Mouse (Mus musculus): ENCODE measurements around the gene Alpk1. TPM values are rescaled to one million over a fixed set of nuclear protein-coding genes. Genes with fewer than 3 reads are reported as not detected.

The Alpk1 gene
- polyA plus RNA-seq, 1 experiment from 2014 or later = 0.85 TPM

DNA sequence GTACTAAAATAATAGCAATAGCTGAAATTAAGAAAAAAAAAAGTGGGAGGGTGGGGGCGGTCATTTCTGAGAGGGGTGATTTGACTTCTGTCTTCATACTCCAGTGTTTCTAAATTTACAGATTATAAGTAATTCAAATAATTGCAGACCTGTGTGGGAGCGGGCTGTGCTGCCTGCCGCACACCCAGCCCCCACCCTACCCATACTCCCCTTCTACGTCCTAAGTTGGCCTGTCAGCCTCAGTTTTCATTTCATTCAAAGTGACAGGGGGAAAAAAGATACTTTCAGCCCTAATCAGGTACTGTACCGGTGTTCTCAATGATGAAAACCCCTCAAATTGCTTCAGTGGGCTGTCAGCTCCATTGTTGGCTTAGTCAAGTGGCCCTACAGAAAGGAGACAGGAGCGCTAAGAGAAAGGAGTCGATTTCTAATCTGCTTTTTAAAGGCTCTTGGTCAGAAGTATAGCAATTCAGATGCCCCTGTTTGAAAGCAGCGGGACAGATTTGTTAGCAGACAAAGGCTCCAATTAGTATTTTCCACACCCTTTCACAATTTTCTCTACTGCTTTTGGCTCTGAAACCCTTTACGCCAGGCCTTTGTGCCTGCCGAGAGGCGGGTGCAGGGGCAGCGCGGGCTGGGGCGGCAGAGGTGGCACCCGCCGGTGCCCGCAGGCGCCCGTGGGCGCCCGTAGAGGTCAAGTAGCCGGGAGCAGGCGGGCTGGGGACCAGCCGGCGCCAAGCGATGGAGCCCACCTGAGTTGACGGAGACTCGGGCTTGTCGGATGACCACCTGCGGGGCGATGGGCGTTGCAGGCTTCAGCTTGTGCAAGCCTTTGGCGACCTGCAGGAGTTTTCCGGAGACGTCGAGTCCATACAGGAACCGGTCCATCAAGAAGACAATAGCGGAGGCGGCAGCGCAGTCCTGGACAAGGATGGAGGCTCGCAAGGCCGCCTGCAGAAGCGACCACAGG lies 85.2 kb downstream of the Alpk1 start:
- Histone ChIP-seq H3K36me3 (ENCODE audit: control insufficient read depth, insufficient read depth) (no peaks in the 10 kb centered on the region), H3K4me2 (replicated peaks; ENCODE audit: low read depth) (no peak overlapping the region), H3K4me3 (ENCODE audit: low read depth, low read length) (no peak overlapping the region), H3K27ac (ENCODE audit: low read depth, low read length) (no peak overlapping the region), H3K9me3 (ENCODE audit: control insufficient read depth) (no peaks in the 10 kb centered on the region), H3K27me3 (replicated peaks; ENCODE audit: control insufficient read depth, insufficient read depth, low read length) (no peaks in the 10 kb centered on the region; the same call in 1 of the 2 replicates), H3K9ac (ENCODE audit: low read depth, low read length) (no peak overlapping the region), H3K4me1 (replicated peaks; ENCODE audit: control insufficient read depth, insufficient read depth, low read length) (no peaks in the 10 kb centered on the region)
- 36% methylated on average over 43 of the region's 43 CpGs for WGBS
- TF ChIP-seq CTCF (IDR thresholded peaks at IDR 0.05; ENCODE audit: low read depth) = no peak
- ATAC-seq = no peak

GRCm38 (mm10) chr3:127691230-127691629 lies 89.1 kb downstream of the Alpk1 start:
- H3K27ac ChIP-seq (ENCODE audit: low read depth, low read length) = no peak overlapping the region
- H3K4me1 ChIP-seq (replicated peaks; ENCODE audit: control insufficient read depth, insufficient read depth, low read length) = no peaks in the 10 kb centered on the region
- no peak overlapping the region for H3K4me3 ChIP-seq (ENCODE audit: low read depth, low read length)
- WGBS = 76% methylated on average over 4 of the region's 4 CpGs
- ATAC-seq = no peak
- H3K9me3 ChIP-seq (ENCODE audit: control insufficient read depth) = no peaks in the 10 kb centered on the region
- no peak overlapping the region for H3K4me2 ChIP-seq (replicated peaks; ENCODE audit: low read depth)
- H3K27me3 ChIP-seq (replicated peaks; ENCODE audit: control insufficient read depth, insufficient read depth, low read length) = no peaks in the 10 kb centered on the region; the same call in 1 of the 2 replicates
- no peak for TF ChIP-seq CTCF (IDR thresholded peaks at IDR 0.05; ENCODE audit: low read depth)
- no peak overlapping the region for H3K9ac ChIP-seq (ENCODE audit: low read depth, low read length)
- H3K36me3 ChIP-seq (ENCODE audit: control insufficient read depth, insufficient read depth) = peaks cover 4% of the 10 kb centered on the region; the same call in 1 of the 2 replicates

- H3K9ac ChIP-seq (ENCODE audit: low read depth, low read length) = no peak overlapping the region
- H3K9me3 ChIP-seq (ENCODE audit: control insufficient read depth) = no peaks in the 10 kb centered on the region
- H3K4me2 ChIP-seq (replicated peaks; ENCODE audit: low read depth) = no peak overlapping the region
- ATAC-seq = no peak
- no peak overlapping the region for H3K4me3 ChIP-seq (ENCODE audit: low read depth, low read length)
- no peak overlapping the region for H3K27ac ChIP-seq (ENCODE audit: low read depth, low read length)
- H3K4me1 ChIP-seq (replicated peaks; ENCODE audit: control insufficient read depth, insufficient read depth, low read length) = no peaks in the 10 kb centered on the region
- H3K27me3 ChIP-seq (replicated peaks; ENCODE audit: control insufficient read depth, insufficient read depth, low read length) = no peaks in the 10 kb centered on the region
- peaks cover 11% of the 10 kb centered on the region; the same call in 1 of the 2 replicates for H3K36me3 ChIP-seq (ENCODE audit: control insufficient read depth, insufficient read depth)
- 85% methylated on average over 15 of the region's 15 CpGs for WGBS
- TF ChIP-seq CTCF (IDR thresholded peaks at IDR 0.05; ENCODE audit: low read depth) = no peak
Observed at GRCm38 (mm10) chr3:127679703-127680102, 100.6 kb downstream of the Alpk1 start.

DNA sequence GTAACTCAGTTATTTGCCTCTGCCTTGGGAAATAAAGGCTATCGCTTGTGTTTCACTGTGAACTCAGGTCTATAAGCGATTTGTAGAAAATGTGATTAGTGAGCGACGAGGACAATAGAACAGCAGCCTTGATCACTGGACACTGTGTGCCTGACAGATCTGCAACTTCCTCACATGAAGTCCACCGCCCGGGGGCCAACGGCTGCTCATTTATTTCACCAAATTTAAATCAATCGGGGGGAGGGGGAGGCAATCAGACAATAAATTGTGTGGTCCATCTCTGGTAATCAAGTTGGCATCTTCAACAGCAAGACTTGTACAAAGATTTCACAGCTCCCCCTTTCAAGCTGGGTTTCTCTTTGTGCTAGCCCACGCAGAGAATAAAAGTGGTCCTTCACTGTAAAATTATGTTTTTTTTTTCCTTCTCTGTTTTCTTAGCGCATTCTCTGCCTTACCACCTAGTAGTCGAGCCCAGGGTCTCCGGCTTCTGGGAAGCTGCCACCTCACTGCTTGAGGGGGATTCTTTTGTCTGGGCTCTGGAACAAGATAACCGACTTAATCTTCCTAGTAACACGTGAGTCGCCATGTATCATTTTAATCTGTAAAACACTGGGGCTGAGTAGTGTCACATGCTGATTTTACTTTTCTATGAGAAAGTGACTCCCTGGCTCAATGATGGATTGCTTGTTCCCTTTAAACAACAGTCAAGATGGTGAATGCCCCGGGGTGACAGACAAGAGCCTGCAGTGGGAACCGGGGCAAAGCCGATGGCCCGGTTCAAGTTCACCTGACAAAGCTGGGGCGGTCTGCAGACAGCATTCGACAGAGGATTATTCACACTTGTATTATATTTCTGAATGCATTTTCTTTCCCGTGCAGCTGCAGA lies 118.4 kb downstream of the Alpk1 start:
- H3K27ac ChIP-seq (ENCODE audit: low read depth, low read length) = no peak overlapping the region
- H3K9me3 ChIP-seq (ENCODE audit: control insufficient read depth) = no peaks in the 10 kb centered on the region
- H3K4me3 ChIP-seq (ENCODE audit: low read depth, low read length) = no peak overlapping the region
- no peaks in the 10 kb centered on the region for H3K36me3 ChIP-seq (ENCODE audit: control insufficient read depth, insufficient read depth)
- no peaks in the 10 kb centered on the region for H3K4me1 ChIP-seq (replicated peaks; ENCODE audit: control insufficient read depth, insufficient read depth, low read length)
- no peak for TF ChIP-seq CTCF (IDR thresholded peaks at IDR 0.05; ENCODE audit: low read depth)
- H3K4me2 ChIP-seq (replicated peaks; ENCODE audit: low read depth) = no peak overlapping the region
- 78% methylated on average over 22 of the region's 22 CpGs for WGBS
- no peak overlapping the region for H3K9ac ChIP-seq (ENCODE audit: low read depth, low read length)
- no peaks in the 10 kb centered on the region for H3K27me3 ChIP-seq (replicated peaks; ENCODE audit: control insufficient read depth, insufficient read depth, low read length)
- ATAC-seq = no peak

GRCm38 (mm10) chr3:127660712-127661111 lies 119.6 kb downstream of the Alpk1 start:
- ATAC-seq = no peak
- no peak overlapping the region for H3K4me3 ChIP-seq (ENCODE audit: low read depth, low read length)
- no peaks in the 10 kb centered on the region for H3K27me3 ChIP-seq (replicated peaks; ENCODE audit: control insufficient read depth, insufficient read depth, low read length)
- H3K4me1 ChIP-seq (replicated peaks; ENCODE audit: control insufficient read depth, insufficient read depth, low read length) = no peaks in the 10 kb centered on the region
- TF ChIP-seq CTCF (IDR thresholded peaks at IDR 0.05; ENCODE audit: low read depth) = no peak
- no peak overlapping the region for H3K27ac ChIP-seq (ENCODE audit: low read depth, low read length)
- 80% methylated on average over 7 of the region's 7 CpGs for WGBS
- H3K9ac ChIP-seq (ENCODE audit: low read depth, low read length) = no peak overlapping the region
- H3K4me2 ChIP-seq (replicated peaks; ENCODE audit: low read depth) = no peak overlapping the region
- no peaks in the 10 kb centered on the region for H3K9me3 ChIP-seq (ENCODE audit: control insufficient read depth)
- no peaks in the 10 kb centered on the region for H3K36me3 ChIP-seq (ENCODE audit: control insufficient read depth, insufficient read depth)

All from intestine, postnatal 0 days (tissue).